Mouse (Mus musculus) layer of hippocampus, adult 2 months (tissue): Measurements from ENCODE around the gene Synj1. TPM values are rescaled to one million over a fixed set of nuclear protein-coding genes. Genes with fewer than 3 reads are reported as not detected.

Source experiments
- DNase-seq, 2 experiments: peaks; one replicate each; pipeline ENCODE4 v3.0.0; 2022; ENCODE audit warnings: low spot score in 2 of 2
- H3K27ac ChIP-seq: fragments of 200-600 bp; 2 replicates; pipeline ENCODE4 v1.8.1; 2022
- H3K4me3 ChIP-seq: fragments of 200-600 bp; 2 replicates; pipeline ENCODE4 v1.8.1; 2022; ENCODE audit warnings: mild to moderate bottlenecking
- CTCF ChIP-seq: fragments of 200-600 bp; conservative IDR thresholded peaks from 2 replicates; pipeline ENCODE4 v1.8.1; 2022; ENCODE audit warnings: antibody characterized with exemption, mild to moderate bottlenecking, moderate library complexity
- total RNA-seq, 2 experiments: library from RNA; stranded (reverse); gene quantifications; 2 replicates each; pipeline ENCODE4 v1.2.3; 2021

The Synj1 gene
- total RNA-seq, 2 experiments from 2014 or later, result 424 to 431 TPM

DNA sequence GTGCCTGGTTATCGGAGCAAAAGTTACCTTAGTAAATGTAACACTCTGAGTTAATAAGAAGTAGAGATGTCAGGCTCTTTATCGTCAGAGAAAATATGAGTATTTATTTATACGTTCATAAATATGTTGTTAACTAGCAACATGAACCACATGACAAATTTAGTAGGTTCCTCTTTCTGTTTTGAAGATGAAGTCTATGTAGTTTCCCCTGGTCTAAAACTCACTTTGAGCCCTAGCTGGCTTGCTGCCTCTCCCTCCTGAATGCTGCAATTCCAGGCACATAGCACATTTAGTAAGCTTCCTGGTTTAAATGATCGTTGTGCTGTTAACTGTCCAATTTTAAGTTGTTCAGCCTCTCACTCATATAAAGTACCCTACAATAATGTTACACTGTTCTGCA is 19.6 kb upstream of the Synj1 start:
- TF ChIP-seq CTCF, result no peak
- Histone ChIP-seq H3K27ac (no peak overlapping the region), H3K4me3 (no peak overlapping the region)
- no peak for DNase-seq

DNA sequence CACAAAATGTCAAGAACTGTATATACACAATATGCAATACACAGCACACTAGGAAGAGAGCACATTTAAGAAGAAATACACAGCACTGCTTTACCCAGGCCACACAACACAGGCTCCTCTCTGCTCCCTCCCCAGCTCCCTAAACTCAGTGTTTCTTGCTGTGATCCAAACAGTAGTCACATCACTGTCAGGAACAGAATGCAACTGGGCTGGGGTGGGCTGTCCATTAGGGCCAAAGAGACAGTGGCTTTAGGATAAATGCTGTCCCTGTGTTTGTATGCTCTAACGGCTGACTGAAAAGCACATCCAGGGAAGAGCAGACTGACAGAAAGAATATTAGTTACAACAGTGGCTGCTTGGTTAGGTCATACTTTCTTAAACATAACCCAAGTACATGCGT is 18.8 kb upstream of the Synj1 start:
- TF ChIP-seq CTCF, result no peak
- Histone ChIP-seq H3K27ac (no peak overlapping the region), H3K4me3 (no peak overlapping the region)
- DNase-seq, result no peak

DNA sequence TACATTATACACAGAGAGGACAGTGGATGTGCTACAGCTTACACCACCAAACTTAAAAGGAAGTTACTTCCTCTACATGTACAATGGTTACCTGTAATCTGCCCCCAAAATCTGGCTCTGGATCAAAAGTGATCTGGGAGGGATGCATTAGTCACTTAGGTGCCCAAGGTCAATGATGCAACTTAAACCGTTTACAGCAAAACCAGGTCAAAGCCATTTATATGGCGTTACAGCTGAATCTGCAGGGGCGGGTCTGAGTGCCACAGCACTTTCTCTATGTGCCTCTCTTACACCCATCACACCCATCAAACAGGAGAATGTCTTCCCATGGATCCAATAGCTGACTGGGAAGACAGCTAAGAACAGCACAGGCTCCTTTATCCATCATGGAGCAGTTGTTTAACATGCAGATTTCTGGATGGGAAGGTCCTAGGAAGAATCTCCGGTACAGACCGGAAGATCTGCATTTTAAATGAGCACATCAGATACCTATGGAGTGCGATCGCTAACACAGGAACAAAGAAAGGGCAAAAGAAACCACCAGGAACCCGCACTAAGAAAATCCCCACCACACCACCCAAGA is 18.1 kb upstream of the Synj1 start:
- no peak for TF ChIP-seq CTCF
- DNase-seq, result no peak
- no peak overlapping the region for H3K4me3 ChIP-seq

DNA sequence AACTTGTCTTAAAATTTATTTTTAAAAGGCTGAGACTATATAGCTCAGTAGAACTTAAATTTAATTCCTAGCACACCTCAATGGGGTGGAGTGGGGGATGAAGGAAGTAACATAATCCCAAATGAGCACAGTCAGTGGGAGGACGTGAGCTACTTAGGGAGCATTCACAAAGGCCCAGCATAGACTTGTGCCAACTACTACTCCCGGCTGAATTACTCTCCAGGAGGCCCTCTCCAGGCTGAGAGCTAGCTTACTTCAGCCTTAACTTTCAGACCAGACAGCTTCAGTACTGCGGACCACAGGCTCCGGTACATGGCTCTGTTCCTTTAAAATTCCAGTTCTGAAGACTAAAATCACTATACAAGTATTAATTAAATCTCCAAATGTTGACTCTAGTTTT is 15.2 kb upstream of the Synj1 start:
- no peak for TF ChIP-seq CTCF
- no peak overlapping the region for H3K27ac ChIP-seq
- no peak overlapping the region for H3K4me3 ChIP-seq
- no peak for DNase-seq

More for the DNA sequence above, 18.1 kb upstream of the Synj1 start:
- no peak overlapping the region for H3K27ac ChIP-seq

DNA sequence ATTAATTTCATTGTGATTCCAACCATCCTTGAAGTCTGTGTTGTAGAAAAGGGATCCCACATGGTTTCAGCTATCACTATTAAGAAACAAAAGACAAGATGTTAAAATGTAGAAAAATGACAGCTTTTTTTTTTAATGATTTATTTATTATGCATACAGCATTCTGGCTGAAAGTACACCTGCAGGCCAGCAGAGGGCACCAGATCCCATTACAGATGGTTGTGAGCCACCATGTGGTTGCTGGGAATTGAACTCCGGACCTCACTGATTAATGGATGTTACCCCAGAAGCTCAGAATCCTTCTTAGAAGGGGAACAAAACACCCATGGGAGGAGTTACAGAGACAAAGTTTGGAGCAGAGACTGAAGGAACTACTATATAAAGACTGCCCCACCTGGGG is 12.3 kb upstream of the Synj1 start:
- no peak overlapping the region for H3K27ac ChIP-seq
- peak; percentile 76 for TF ChIP-seq CTCF
- DNase-seq, result no peak
- H3K4me3 ChIP-seq, result no peak overlapping the region

DNA sequence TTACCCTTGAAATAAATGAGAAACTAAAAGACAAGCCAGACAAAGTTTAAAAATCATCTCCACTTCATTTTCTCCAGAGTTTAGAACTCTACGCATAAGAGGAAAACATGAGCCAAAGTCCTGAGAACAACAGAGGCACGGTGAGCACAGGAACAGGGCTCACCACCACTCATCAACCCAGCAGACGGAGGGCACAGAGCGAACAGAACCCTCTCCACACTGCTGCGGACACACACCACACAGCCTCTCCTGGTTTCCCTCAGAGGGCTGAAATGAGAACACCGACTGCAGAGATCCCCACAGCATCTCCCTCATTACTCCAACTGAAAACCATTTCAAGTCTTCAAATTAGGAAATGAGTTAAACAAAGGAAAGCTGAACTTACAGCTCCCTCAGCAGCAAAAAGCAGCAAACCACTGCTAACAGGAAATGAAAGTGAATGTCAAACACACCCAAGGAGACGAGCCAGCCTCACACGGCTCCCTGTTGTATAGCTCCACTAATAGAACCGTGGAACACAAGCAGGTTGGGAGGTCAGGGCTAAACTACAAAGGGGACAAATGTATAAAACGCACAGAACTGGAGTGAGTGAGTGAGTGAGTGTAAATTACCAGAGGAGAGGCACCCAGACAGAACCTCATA is 9.9 kb upstream of the Synj1 start:
- Histone ChIP-seq H3K4me3 (no peak overlapping the region), H3K27ac (no peak overlapping the region)
- TF ChIP-seq CTCF, result no peak
- no peak for DNase-seq

DNA sequence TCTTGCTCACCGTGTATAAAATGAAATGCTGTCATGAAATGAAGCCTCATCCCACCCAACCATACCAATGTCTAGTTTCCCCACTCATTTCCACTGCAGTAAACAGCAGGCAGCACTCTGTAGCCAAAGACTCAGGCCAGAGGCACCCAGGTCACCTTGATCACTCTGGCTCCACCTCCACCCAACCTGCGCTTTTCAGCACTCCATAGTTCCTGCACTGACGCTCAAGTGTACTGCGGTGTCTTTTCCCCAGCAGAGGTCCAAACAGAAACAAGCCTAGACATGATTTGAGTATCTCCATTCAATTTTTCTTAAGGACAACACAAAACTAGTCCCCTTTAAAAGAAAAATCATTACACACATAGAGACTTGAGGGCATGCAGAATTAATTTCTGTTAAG is 8.4 kb upstream of the Synj1 start:
- H3K27ac ChIP-seq, result no peak overlapping the region
- H3K4me3 ChIP-seq, result no peak overlapping the region
- no peak for TF ChIP-seq CTCF
- no peak for DNase-seq

DNA sequence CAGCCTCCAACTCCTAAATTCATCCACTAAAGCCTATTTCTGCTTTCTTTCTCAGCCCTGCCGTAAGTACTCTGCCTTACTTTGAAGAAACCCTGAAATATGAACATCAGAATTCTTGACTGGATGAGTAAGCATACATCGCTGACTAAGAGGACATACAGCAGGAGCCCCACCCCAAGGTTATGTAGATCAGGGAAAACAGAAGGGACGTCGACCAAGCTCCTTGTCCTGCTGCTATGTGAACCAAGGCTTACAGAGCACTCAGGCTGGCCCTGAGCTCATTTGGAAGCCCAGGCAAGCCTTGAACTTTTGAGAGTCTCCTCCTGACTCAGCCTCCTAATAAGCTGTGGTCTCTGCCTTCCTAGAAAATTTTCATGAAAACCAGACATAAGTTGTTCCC is 4.7 kb upstream of the Synj1 start:
- no peak overlapping the region for H3K27ac ChIP-seq
- H3K4me3 ChIP-seq, result no peak overlapping the region
- no peak for TF ChIP-seq CTCF
- DNase-seq, result no peak

DNA sequence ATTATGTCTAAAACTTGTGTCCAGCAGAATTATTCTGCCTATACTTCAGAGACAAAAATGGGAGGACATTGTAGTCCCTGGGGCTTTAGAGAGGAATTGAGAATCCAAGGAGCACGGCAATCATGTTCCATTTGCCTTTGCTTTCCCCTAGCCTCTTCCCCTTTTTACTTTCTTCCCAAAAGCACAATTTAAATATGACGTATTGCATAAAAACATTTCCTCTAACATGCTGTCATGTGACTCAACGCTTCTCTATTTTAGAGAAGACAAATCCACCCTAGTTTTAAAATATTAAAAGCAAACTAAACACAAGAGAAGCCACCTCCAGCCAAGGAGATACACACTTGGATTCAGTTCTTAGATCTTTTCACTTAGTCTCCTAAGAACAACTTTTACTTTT is 739 bp upstream of the Synj1 start:
- no peak for DNase-seq
- Histone ChIP-seq H3K4me3 (peak overlapping the region; percentile 87), H3K27ac (peak overlapping the region; percentile 99)
- TF ChIP-seq CTCF, result no peak

DNA sequence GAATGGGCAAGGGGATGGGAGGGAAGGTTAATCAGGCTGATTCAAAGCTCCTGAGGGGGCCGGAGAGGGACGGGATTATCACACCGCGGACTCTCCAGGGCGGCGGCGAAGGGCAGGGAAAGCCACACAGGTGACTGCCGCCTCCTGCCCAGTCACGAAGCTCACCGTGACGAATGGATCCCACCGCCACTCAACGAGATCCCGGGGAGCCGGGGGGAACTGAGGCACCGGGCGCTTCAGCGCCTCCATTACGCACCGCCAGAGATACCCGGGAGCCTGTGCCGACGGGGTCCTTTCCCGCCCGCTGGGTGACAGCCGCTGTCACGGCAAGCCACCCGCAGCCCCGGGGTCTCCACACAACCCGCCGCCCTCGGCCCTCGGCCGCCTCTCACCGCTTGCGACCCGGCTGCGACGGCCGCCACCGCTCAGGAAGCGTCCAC is 507 bp downstream of the Synj1 start:
- no peak for DNase-seq
- H3K4me3 ChIP-seq, result peak overlapping the region; percentile 87
- no peak for TF ChIP-seq CTCF
- H3K27ac ChIP-seq, result peak overlapping the region; percentile 99

DNA sequence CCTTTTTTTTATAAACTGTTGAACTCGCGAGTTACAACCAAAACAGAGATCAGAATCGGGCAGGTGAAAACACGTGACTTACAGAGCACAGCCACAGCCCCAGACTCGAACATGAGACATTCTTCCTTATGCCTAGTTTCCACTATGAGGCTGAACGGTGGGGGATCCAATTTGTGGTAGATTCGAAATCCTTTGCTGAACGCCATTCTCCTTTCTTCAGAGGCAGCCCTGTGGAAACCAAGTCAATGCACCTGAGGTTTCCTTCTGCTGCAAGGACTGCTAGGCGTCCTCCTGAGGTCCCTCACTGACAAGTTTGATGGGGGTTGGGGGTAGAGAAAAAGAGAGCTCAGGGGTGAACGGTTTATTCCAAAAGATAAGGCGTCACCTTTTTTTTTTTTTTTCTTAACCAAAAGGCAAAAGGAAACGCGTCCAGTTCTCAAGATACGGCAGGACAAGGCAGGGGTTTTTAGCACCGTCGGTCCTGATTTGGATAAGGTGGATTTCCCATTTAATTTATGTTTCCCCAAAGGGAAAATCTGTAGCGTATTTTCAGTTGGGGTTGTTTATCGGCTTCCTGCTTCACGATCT is 1.1 kb downstream of the Synj1 start:
- DNase-seq, result no peak
- Histone ChIP-seq H3K4me3 (peak overlapping the region; percentile 87), H3K27ac (peak overlapping the region; percentile 99)
- TF ChIP-seq CTCF, result no peak

DNA sequence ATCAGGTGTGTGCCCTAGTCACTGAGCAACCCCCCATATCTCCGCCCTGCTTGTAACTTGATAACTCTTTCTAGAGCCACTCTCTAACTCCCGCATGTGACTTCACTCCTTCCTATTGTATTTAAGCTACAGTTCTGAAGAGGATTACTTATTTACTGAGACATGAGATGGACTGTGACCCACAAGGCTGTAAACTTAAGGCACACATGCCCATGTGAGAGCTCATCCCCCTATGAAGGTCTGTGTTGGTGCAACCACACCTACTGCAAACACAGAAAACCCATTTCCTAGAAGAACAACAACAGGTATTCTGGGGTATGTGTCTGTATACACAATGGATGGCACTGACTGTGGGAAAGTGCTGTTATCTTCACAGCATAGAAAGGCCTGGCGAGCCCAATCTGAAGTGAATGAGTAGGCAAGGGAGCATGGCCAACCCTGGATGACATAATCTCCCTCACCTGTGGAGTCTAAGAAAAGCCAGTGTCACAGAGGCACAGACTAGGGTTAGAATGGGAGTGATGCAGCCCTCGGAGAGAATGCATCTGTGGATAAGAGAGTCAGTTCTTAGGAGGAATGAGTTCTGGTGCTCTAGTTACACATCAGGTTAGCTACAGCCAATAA is 6.1 kb downstream of the Synj1 start:
- DNase-seq, result no peak
- Histone ChIP-seq H3K27ac (no peak overlapping the region), H3K4me3 (no peak overlapping the region)
- no peak for TF ChIP-seq CTCF

DNA sequence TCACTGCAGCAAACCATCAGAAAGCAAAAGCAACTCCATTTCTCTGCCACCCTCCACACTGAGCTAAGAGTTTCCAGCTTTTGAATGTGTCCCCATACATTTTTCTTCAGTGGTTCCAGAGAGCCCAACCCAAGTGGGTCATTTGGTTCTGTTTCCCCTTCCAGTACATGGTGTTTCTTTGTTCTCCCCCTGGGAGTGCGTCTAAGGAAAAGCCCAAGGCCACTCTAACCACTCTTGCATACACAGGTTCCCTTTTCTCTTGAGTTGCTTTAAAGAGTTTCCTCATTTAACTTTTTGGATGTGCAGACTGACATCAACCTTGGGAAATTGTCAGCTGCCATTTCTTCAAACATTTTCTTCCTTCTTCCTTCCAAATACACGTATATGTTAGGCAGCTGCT is 10.0 kb downstream of the Synj1 start:
- H3K27ac ChIP-seq, result 0 out of 2 replicates have a peak overlapping the region, but pooled peaks have one; percentile 72
- TF ChIP-seq CTCF, result no peak
- DNase-seq, result no peak
- H3K4me3 ChIP-seq, result no peak overlapping the region

DNA sequence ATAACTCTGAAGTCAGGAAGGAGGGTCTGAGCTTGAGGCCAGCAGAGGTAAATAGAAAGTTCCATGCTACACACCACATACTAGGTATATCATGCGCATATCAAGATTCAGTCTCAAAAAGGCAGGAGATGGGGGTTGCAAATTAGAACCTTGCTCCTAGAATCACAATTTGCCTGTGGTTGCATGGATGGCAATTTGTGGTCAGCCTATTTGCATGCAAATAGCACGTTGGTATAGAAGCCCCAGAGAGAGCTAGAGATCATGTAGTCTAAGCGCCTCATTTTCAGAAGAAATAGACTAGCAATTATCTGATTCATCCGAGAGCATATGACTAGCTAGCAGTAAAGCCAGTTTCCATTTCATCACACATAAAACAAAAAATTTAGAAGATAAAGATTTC is 11.3 kb downstream of the Synj1 start:
- Histone ChIP-seq H3K27ac (peak overlapping the region; percentile 72), H3K4me3 (no peak overlapping the region)
- no peak for DNase-seq
- TF ChIP-seq CTCF, result no peak
